Mouse (Mus musculus): ENCODE results near the gene Rapgef5. TPM values are rescaled to one million over a fixed set of nuclear protein-coding genes. Genes with fewer than 3 reads are reported as not detected.

The Rapgef5 gene
- polyA plus RNA-seq, 2 experiments, result 1.2 to 1.5 TPM

DNA sequence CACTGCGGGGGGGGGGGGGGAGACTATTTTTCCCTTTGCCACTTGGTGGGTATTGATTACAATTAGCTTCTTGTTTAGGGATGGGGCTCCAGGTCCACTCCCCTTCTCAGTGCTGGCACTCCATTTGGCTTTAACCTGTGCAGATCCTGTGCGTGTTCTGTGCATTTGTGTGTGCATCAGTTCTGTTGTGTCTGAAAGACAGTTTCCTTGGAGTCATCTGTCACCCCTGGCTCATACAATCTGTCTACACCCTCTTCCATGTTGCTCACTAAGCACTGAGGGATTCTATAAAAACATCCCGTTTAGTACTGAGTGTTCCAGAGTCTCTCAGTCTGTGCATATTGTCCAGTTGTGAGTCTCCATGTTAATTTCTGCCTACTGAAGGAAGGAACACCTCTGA lies 189.0 kb downstream of the Rapgef5 start:
- H3K36me3 ChIP-seq (replicated peaks; ENCODE audit: control insufficient read depth, insufficient read depth, low read depth), result no peaks in the 10 kb centered on the region
- no peak overlapping the region for H3K4me2 ChIP-seq (ENCODE audit: low read depth)
- H3K27ac ChIP-seq, result no peak overlapping the region
- H3K4me1 ChIP-seq (replicated peaks; ENCODE audit: control insufficient read depth in 2 of 2, insufficient read depth in 2 of 2, low read length in 1 of 2), result no peaks in the 10 kb centered on the region
- H3K9ac ChIP-seq (replicated peaks), result no peak overlapping the region
- 63% methylated on average over 3 of the region's 3 CpGs for WGBS (ENCODE audit: insufficient replicate concordance)
- H3K9me3 ChIP-seq (ENCODE audit: control insufficient read depth, low read length), result no peaks in the 10 kb centered on the region
- no peak overlapping the region for H3K4me3 ChIP-seq (ENCODE audit: insufficient read depth in 1 of 2, low read depth in 2 of 2, low read length in 2 of 2)
- H3K27me3 ChIP-seq (ENCODE audit: control insufficient read depth, insufficient read depth, low read length), result no peaks in the 10 kb centered on the region
- no peak for TF ChIP-seq CTCF (IDR thresholded peaks at IDR 0.05; ENCODE audit: low read depth)
- no peak for TF ChIP-seq EP300 (IDR thresholded peaks at IDR 0.05; ENCODE audit: low read depth)
- no peak for DNase-seq (ENCODE audit: low read depth in 3 of 3, low spot score in 3 of 3)
- ATAC-seq (ENCODE audit: insufficient read depth), result no peak

DNA sequence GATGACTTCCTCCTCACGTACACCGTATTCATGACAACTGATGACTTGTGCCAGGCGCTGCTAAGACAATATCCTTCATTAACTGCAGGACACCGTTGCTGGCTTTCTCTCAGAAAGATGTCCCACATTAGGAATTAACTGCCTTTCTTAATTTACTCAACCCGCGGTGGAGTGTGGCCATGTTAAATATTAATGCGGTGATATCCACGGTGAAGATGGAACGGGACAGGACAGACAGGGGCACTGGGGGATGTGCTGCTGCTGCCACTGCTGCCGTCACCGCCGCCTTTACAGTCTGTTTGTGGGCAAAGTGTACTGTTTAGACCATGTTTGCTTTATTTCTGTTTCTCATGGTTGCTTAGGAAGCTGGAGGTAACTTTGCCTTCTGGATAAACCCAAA lies 193.0 kb downstream of the Rapgef5 start:
- H3K4me2 ChIP-seq (ENCODE audit: low read depth), result no peak overlapping the region
- no peaks in the 10 kb centered on the region for H3K9me3 ChIP-seq (ENCODE audit: control insufficient read depth, low read length)
- no peaks in the 10 kb centered on the region for H3K4me1 ChIP-seq (replicated peaks; ENCODE audit: control insufficient read depth in 2 of 2, insufficient read depth in 2 of 2, low read length in 1 of 2)
- H3K4me3 ChIP-seq (ENCODE audit: insufficient read depth in 1 of 2, low read depth in 2 of 2, low read length in 2 of 2), result no peak overlapping the region
- H3K36me3 ChIP-seq (replicated peaks; ENCODE audit: control insufficient read depth, insufficient read depth, low read depth), result no peaks in the 10 kb centered on the region
- ATAC-seq (ENCODE audit: insufficient read depth) (no peak), DNase-seq (ENCODE audit: low read depth in 3 of 3, low spot score in 3 of 3) (no peak)
- no peaks in the 10 kb centered on the region for H3K27me3 ChIP-seq (ENCODE audit: control insufficient read depth, insufficient read depth, low read length)
- WGBS (ENCODE audit: insufficient replicate concordance), result 69% methylated on average over 12 of the region's 12 CpGs
- H3K9ac ChIP-seq (replicated peaks), result no peak overlapping the region
- TF ChIP-seq CTCF (IDR thresholded peaks at IDR 0.05; ENCODE audit: low read depth) (no peak), EP300 (IDR thresholded peaks at IDR 0.05; ENCODE audit: low read depth) (no peak)
- no peak overlapping the region for H3K27ac ChIP-seq

DNA sequence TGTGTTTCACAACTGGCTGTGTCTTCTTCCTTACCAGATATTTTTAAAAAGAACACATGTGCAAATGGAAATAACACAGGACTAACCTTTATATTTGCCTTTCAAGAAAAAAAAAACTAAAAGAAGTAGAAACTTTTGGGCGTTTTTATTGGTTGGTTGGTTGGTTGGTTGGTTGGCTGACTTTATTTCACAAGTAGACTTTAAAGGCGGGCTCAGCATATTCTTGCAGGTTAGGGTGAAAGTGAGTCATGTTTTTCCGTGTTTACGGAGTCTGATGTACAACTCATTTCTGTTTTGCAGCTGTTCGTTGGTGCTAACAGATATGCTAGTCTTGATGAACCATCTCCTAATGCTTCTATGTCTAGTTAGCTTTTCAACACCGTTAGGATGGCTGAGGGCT lies 196.2 kb downstream of the Rapgef5 start:
- no peak for ATAC-seq (ENCODE audit: insufficient read depth)
- Histone ChIP-seq H3K9me3 (ENCODE audit: control insufficient read depth, low read length) (no peaks in the 10 kb centered on the region), H3K27ac (no peak overlapping the region), H3K36me3 (replicated peaks; ENCODE audit: control insufficient read depth, insufficient read depth, low read depth) (no peaks in the 10 kb centered on the region), H3K27me3 (ENCODE audit: control insufficient read depth, insufficient read depth, low read length) (no peaks in the 10 kb centered on the region), H3K4me2 (ENCODE audit: low read depth) (no peak overlapping the region), H3K4me3 (ENCODE audit: insufficient read depth in 1 of 2, low read depth in 2 of 2, low read length in 2 of 2) (no peak overlapping the region), H3K4me1 (replicated peaks; ENCODE audit: control insufficient read depth in 2 of 2, insufficient read depth in 2 of 2, low read length in 1 of 2) (no peaks in the 10 kb centered on the region), H3K9ac (replicated peaks) (no peak overlapping the region)
- no peak for TF ChIP-seq EP300 (IDR thresholded peaks at IDR 0.05; ENCODE audit: low read depth)
- TF ChIP-seq CTCF (IDR thresholded peaks at IDR 0.05; ENCODE audit: low read depth), result no peak
- DNase-seq (ENCODE audit: low read depth in 3 of 3, low spot score in 3 of 3), result no peak
- WGBS (ENCODE audit: insufficient replicate concordance), result 73% methylated on average over 6 of the region's 6 CpGs

DNA sequence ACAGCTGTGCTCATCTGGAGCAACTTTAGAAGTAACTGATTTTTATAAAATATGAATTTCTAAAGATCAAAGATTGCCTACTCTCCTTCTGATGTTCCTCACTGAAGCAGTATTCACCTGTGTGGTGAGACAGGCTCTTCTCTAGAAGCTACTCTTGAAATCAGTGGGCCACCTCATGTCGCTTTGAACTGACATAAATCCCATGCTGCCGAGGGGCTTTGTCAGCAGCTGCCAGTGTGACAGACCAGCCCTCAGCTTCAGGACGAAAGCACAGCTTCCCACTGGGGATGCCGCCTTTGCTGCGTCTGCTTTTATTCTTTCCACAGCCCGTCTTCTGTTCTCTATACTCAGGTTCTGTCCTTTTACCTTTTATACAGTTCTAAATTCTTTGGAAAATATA lies 197.3 kb downstream of the Rapgef5 start:
- no peak overlapping the region for H3K4me3 ChIP-seq (ENCODE audit: insufficient read depth in 1 of 2, low read depth in 2 of 2, low read length in 2 of 2)
- no peak overlapping the region for H3K9ac ChIP-seq (replicated peaks)
- 72% methylated on average over 6 of the region's 6 CpGs for WGBS (ENCODE audit: insufficient replicate concordance)
- H3K4me1 ChIP-seq (replicated peaks; ENCODE audit: control insufficient read depth in 2 of 2, insufficient read depth in 2 of 2, low read length in 1 of 2), result no peaks in the 10 kb centered on the region
- DNase-seq (ENCODE audit: low read depth in 3 of 3, low spot score in 3 of 3) (no peak), ATAC-seq (ENCODE audit: insufficient read depth) (no peak)
- no peaks in the 10 kb centered on the region for H3K27me3 ChIP-seq (ENCODE audit: control insufficient read depth, insufficient read depth, low read length)
- no peak overlapping the region for H3K27ac ChIP-seq
- TF ChIP-seq EP300 (IDR thresholded peaks at IDR 0.05; ENCODE audit: low read depth) (no peak), CTCF (IDR thresholded peaks at IDR 0.05; ENCODE audit: low read depth) (no peak)
- H3K4me2 ChIP-seq (ENCODE audit: low read depth), result no peak overlapping the region
- no peaks in the 10 kb centered on the region for H3K9me3 ChIP-seq (ENCODE audit: control insufficient read depth, low read length)
- no peaks in the 10 kb centered on the region for H3K36me3 ChIP-seq (replicated peaks; ENCODE audit: control insufficient read depth, insufficient read depth, low read depth)

DNA sequence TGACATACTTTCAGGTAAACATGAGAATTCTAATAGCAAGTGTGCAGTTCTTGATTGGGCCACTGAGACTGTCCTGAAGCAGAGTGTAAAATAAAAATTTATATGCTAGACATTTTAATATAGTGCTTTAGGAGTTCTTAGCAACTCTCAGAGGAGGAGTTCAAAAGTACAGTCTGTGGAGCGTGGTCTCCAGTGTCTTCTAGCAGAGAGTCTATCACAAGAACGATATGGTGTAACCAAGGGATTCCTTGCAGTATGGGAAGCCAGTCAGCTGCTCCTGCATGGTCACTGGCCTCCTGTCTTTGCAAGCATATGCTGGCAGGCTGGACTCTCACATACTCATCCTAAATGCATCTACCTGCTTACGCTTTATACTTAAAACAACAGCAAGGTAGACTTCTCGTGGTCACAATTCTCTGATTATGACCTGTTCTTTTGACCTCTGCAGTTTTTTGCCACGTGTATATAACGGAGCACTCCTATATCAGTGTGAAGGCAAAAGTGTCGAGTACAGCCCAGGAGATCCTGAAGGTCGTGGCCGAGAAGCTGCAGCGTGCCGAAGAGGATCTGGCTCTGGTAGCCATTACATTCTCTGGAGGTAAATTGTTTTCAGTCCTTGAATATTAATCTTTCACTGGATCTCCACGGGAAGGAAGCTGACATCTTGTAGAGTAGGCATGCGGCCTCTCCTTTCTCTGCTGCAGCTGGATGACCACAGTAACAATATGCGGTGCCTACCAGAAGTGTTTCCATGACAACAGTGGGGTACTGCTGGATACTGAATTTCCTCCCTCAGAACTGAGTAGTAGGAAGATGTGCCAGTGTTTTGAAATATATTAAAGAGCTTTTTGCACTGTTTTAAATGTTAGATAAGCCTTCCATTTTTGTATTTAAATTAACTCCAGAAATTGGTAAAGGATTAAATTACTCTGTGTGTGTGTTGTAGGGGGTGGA lies 204.8 kb downstream of the Rapgef5 start:
- Histone ChIP-seq H3K27me3 (ENCODE audit: control insufficient read depth, insufficient read depth, low read length) (no peaks in the 10 kb centered on the region), H3K9me3 (ENCODE audit: control insufficient read depth, low read length) (no peaks in the 10 kb centered on the region), H3K36me3 (replicated peaks; ENCODE audit: control insufficient read depth, insufficient read depth, low read depth) (no peaks in the 10 kb centered on the region), H3K4me1 (replicated peaks; ENCODE audit: control insufficient read depth in 2 of 2, insufficient read depth in 2 of 2, low read length in 1 of 2) (no peaks in the 10 kb centered on the region), H3K4me3 (ENCODE audit: insufficient read depth in 1 of 2, low read depth in 2 of 2, low read length in 2 of 2) (no peak overlapping the region), H3K4me2 (ENCODE audit: low read depth) (no peak overlapping the region), H3K9ac (replicated peaks) (no peak overlapping the region), H3K27ac (no peak overlapping the region)
- TF ChIP-seq CTCF (IDR thresholded peaks at IDR 0.05; ENCODE audit: low read depth), result no peak
- TF ChIP-seq EP300 (IDR thresholded peaks at IDR 0.05; ENCODE audit: low read depth), result no peak
- ATAC-seq (ENCODE audit: insufficient read depth), result no peak
- WGBS (ENCODE audit: insufficient replicate concordance), result 48% methylated on average over 14 of the region's 14 CpGs
- DNase-seq (ENCODE audit: low read depth in 3 of 3, low spot score in 3 of 3), result no peak

Measured in liver, embryonic 14.5 days (tissue).